8 mouse cellular contexts compared by ENCODE assay signal in genomic region chr1:34485461-34486188, GRCm38 (mm10). TPM values are rescaled to one million over a fixed set of nuclear protein-coding genes. Genes with fewer than 3 reads are reported as not detected.
A peak's percentile ranks its signal among the peaks of the same experiment; 100 is the strongest.
DNase-seq lines count a peak whose midpoint lies in the region; ATAC-seq and TF ChIP-seq lines count a peak whose summit lies in the region.

No protein-coding gene starts in this region.

- DNase-seq in adrenal gland, postnatal 36 days, result peak; percentile 36 to 46
- peak; percentile 23 to 50 for DNase-seq in layer of hippocampus, postnatal 25 days (ENCODE audit: extremely low spot score in 1 of 2, low spot score in 1 of 2)
- DNase-seq in lung, postnatal 10 days, result peak; percentile 58
- peak; percentile 46 for DNase-seq in retina, embryonic 14.5 days (ENCODE audit: low spot score)
- peak; percentile 46 for DNase-seq in yolk sac, embryonic 10.5 days (ENCODE audit: low spot score)

- peak overlapping the region; percentile 62 for H3K9ac ChIP-seq in hindbrain, embryonic 13.5 days

- H3K9me3 ChIP-seq in hindbrain, embryonic 13.5 days, result no peaks in the 10 kb centered on the region

- TF ChIP-seq CTCF in embryonic fibroblast, embryonic 13.5 days (IDR thresholded peaks at IDR 0.05; ENCODE audit: borderline replicate concordance, insufficient read depth, low read length), result peak; percentile 58; the same call in 1 of the 2 replicates

- no peak overlapping the region for H3K27ac ChIP-seq in embryonic fibroblast, embryonic 13.5 days (ENCODE audit: insufficient read depth, low read length)
- 0 out of 2 replicates have a peak overlapping the region, but pooled peaks have one; percentile 15 for H3K27ac ChIP-seq in hindbrain, embryonic 13.5 days

- no peaks in the 10 kb centered on the region for H3K36me3 ChIP-seq in hindbrain, embryonic 13.5 days

- no peak for TF ChIP-seq POLR2A in embryonic fibroblast, embryonic 13.5 days (IDR thresholded peaks at IDR 0.05; ENCODE audit: low read depth, low read length)

- H3K27me3 ChIP-seq in hindbrain, embryonic 13.5 days, result no peaks in the 10 kb centered on the region

- 15% methylated on average over 25 of the region's 25 CpGs for WGBS in hindbrain, embryonic 13.5 days

- no peak overlapping the region for H3K4me3 ChIP-seq in embryonic fibroblast, embryonic 13.5 days (ENCODE audit: insufficient read depth, low read length)
- H3K4me3 ChIP-seq in hindbrain, embryonic 13.5 days, result peak overlapping the region; percentile 29

- no peaks in the 10 kb centered on the region for H3K4me1 ChIP-seq in embryonic fibroblast, embryonic 13.5 days (ENCODE audit: control insufficient read depth, insufficient read depth, low read length)
- H3K4me1 ChIP-seq in hindbrain, embryonic 13.5 days (replicated peaks), result peaks cover 6% of the 10 kb centered on the region

- peak overlapping the region; percentile 56 for H3K4me2 ChIP-seq in hindbrain, embryonic 13.5 days

- peak; percentile 76 for ATAC-seq in CD4-positive, CD25-positive, alpha-beta regulatory T cell, adult 4 months
- peak; percentile 79 for ATAC-seq in hindbrain, embryonic 13.5 days (ENCODE audit: low FRiP score)

RNA-seq across cellular contexts. Expression of gene Prss39, which starts 12.6 kb away (rescaled TPM):
- not detected for polyA plus RNA-seq in CD4-positive, CD25-positive, alpha-beta regulatory T cell, adult 4 months (2017; shearing (Covaris generic))
- total RNA-seq in adrenal gland, postnatal 36 days (2021), result not detected
- polyA plus RNA-seq in embryonic fibroblast, embryonic 13.5 days (2011; ENCODE audit: insufficient read length, low read depth, missing spikeins), result not detected in 2 replicates
- polyA plus RNA-seq in hindbrain, embryonic 13.5 days (2015; fragmentation: Nextera tagmentation; extraction: Ambion mirVana), result not detected in 2 replicates
- total RNA-seq in layer of hippocampus, postnatal 25 days (2021), result not detected

RNA-seq across cellular contexts. Expression of gene Ptpn18, which starts 26.1 kb away (rescaled TPM):
- polyA plus RNA-seq in CD4-positive, CD25-positive, alpha-beta regulatory T cell, adult 4 months (2017; shearing (Covaris generic)), result 100 to 1,000 TPM; 127 to 195 TPM
- total RNA-seq in adrenal gland, postnatal 36 days (2021), result 1 to 10 TPM; 3.4 to 5.9 TPM
- 0.39 TPM in 1 of 2 replicates, not detected in the other for polyA plus RNA-seq in embryonic fibroblast, embryonic 13.5 days (2011; ENCODE audit: insufficient read length, low read depth, missing spikeins)
- 7.4 and 8.2 TPM in 2 replicates for polyA plus RNA-seq in hindbrain, embryonic 13.5 days (2015; fragmentation: Nextera tagmentation; extraction: Ambion mirVana)
- total RNA-seq in layer of hippocampus, postnatal 25 days (2021), result 1 to 10 TPM; 4.3 to 5.6 TPM

RNA-seq across cellular contexts. Expression of gene Imp4, which starts 46.0 kb away (rescaled TPM):
- polyA plus RNA-seq in CD4-positive, CD25-positive, alpha-beta regulatory T cell, adult 4 months (2017; shearing (Covaris generic)), result 100 to 1,000 TPM; 140 to 143 TPM
- total RNA-seq in adrenal gland, postnatal 36 days (2021), result 10 to 100 TPM; 62.0 to 76.0 TPM
- polyA plus RNA-seq in embryonic fibroblast, embryonic 13.5 days (2011; ENCODE audit: insufficient read length, low read depth, missing spikeins), result 36.2 and 41.1 TPM in 2 replicates
- 59.8 and 61.5 TPM in 2 replicates for polyA plus RNA-seq in hindbrain, embryonic 13.5 days (2015; fragmentation: Nextera tagmentation; extraction: Ambion mirVana)
- 10 to 100 TPM; 31.4 to 35.8 TPM for total RNA-seq in layer of hippocampus, postnatal 25 days (2021)

RNA-seq across cellular contexts. Expression of gene Ccdc115, which starts 46.2 kb away (rescaled TPM):
- 10 to 100 TPM; 37.2 to 56.6 TPM for polyA plus RNA-seq in CD4-positive, CD25-positive, alpha-beta regulatory T cell, adult 4 months (2017; shearing (Covaris generic))
- 10 to 100 TPM; 16.8 to 17.4 TPM for total RNA-seq in adrenal gland, postnatal 36 days (2021)
- polyA plus RNA-seq in embryonic fibroblast, embryonic 13.5 days (2011; ENCODE audit: insufficient read length, low read depth, missing spikeins), result 15.2 and 18.1 TPM in 2 replicates
- 68.9 and 69.4 TPM in 2 replicates for polyA plus RNA-seq in hindbrain, embryonic 13.5 days (2015; fragmentation: Nextera tagmentation; extraction: Ambion mirVana)
- 10 to 100 TPM; 17.6 to 18.4 TPM for total RNA-seq in layer of hippocampus, postnatal 25 days (2021)

RNA-seq across cellular contexts. Expression of gene Cfc1, which starts 49.8 kb away (rescaled TPM):
- under 1 TPM in 1 of 2 experiments, not detected in 1; 0.31 TPM for polyA plus RNA-seq in CD4-positive, CD25-positive, alpha-beta regulatory T cell, adult 4 months (2017; shearing (Covaris generic))
- not detected for total RNA-seq in adrenal gland, postnatal 36 days (2021)
- not detected in 2 replicates for polyA plus RNA-seq in embryonic fibroblast, embryonic 13.5 days (2011; ENCODE audit: insufficient read length, low read depth, missing spikeins)
- polyA plus RNA-seq in hindbrain, embryonic 13.5 days (2015; fragmentation: Nextera tagmentation; extraction: Ambion mirVana), result not detected in 2 replicates
- total RNA-seq in layer of hippocampus, postnatal 25 days (2021), result not detected

Comparison
In these comparisons a context has a peak if more than half of its experiments do, and no peak if none do; other contexts are left out.
1. RNA of gene Ptpn18, which starts 26.1 kb away (polyA plus RNA-seq): 127 to 195 TPM in CD4-positive, CD25-positive, alpha-beta regulatory T cell, adult 4 months; 7.4 to 8.2 TPM in hindbrain, embryonic 13.5 days and 0.39 TPM in embryonic fibroblast, embryonic 13.5 days; every median in the first group is over 10 times any median in the second.
2. Peak in every context shown above with its lines, with median percentiles within 50 percentile points of each other: DNase-seq.